Mouse (Mus musculus) sigmoid colon, adult 10 weeks (tissue): ENCODE data around the gene Gtpbp10. TPM values are rescaled to one million over a fixed set of nuclear protein-coding genes. Genes with fewer than 3 reads are reported as not detected.

Source experiments
- polyA plus RNA-seq: library from polyadenylated mRNA; stranded (reverse); fragments of 350-450 nt; fragmentation: Illumina TruSeq; extraction: RNeasy Lipid Tissue Mini Kit (QIAGEN cat#74804); gene quantifications from one replicate; pipeline ENCODE4 v1.2.3, GENCODE M21; 2014; ENCODE audit warnings: low read depth, low replicate concordance

Gene Gtpbp10
- polyA plus RNA-seq, result 46.4 TPM

DNA sequence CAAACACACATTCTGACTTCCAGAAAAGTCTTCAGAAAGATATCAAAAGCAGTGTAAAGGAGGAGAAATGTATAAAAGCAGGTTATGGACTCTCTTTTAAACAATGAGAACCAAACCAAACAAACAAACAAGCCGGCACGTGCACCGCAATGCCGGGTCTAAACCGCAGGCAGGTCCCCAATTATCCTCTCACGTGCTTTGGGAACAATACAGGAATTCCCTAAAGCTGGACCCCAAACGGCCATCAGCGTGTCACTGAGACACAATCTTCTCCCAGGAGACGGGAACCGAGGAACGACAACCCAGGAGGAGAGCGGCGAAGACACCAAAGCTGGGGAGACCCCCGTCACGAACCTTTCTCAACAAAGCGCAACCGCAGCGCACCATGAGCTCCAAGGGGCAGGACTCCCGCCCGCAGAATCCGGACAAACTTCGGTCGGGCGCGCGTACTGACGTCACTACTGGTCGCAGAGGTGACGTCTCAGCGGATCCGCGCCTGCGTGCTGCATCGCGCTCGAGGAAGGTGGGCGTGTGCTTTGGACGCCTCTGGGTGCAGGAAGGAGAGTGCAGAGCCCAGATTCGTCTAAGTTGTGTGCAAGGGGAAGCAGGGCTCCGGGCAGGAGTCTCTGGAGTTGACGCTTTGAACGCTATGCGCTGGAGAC lies at the start of gene Gtpbp10:
Gene Gtpbp10, minus strand, starts transcription at position 460 of the 662 bp plus-strand sequence.

DNA sequence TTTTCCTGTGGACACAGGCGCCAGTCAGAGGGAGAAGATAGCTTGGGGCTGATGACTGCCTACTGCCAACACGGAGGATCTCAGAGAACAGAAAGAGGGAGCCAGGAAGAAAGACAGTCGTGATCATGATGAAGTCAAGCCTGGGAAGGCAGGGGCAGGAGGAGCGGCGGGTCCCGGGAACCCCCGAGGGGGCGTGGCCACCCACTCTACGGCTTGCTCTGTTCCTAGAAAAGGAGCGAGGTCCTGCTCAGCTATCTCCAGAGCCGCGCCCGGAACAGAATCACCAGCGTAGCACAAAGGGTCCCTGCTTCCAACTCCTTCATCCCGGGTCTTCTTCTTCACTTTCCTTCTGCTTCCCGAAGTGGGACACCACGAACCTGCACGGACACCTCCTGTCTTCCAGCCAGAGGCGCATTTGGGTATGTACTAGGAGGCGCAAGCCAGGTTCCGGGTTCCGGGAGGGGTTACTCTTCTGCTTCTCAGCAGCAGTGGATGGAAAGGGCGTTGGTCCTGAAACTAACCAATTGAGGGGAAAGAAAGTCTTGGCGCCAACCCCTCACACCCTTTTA lies 14.5 kb upstream of the Gtpbp10 start, which contains the start of gene Gm8773:
Gene Gm8773, plus strand, starts transcription at position 51 of the 569 bp plus-strand sequence.

DNA sequence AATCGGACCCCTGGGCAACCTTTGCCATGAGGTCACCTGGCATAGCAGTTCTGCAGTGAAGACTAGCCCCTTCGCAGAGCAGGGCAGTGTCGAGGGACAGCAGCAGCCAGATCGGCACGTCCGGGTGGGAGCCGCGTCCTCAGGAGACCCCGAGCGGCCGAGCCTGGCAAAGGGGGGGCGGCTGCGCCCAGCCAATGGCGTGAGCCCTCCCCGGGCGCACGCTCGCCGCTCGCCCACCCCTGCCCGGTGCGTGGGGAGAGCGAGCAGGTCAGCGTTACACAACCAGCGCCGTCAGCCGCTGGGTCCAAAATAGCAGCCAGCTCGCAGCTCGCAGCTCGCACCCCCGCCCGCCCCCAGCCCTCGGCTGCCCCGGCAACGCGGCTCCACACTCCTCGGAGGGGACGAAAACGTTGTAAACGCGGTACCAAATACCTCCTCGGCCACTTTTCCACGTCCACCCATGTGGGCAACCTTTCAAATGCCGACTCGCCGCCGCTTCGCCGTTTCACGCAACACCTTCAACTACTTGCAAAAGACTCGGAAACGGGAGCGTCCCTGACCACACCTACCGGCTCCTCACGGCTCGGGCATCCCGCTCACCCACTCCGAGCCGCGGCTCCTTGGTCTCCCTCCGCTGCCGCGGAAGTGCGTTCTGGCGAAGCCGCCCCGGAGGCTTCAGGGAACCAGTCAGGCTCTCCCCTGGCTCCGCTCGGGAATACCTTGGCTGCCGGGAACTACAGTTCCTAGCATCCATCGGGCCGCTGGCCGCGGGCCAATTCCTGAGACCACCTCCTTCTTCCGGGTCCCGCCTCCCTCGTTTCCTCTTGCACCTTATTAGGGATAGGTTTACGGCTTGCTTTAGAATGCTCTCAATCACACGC lies 44.9 kb downstream of the Gtpbp10 start, which contains the start of gene Cldn12:
Gene Cldn12, minus strand, starts transcription at position 763 of the 881 bp plus-strand sequence.

Other genes with a start within 250 kb of the Gtpbp10 start
- 8.3 TPM for gene Cdk14, start 139.2 kb downstream of the Gtpbp10 start, polyA plus RNA-seq
- gene 1700015F17Rik, start 80.4 kb downstream of the Gtpbp10 start, polyA plus RNA-seq, result not detected
- gene Cldn12, start 44.6 kb downstream of the Gtpbp10 start, polyA plus RNA-seq, result 161 TPM
- 0.82 TPM for gene Gm8773, start 14.3 kb upstream of the Gtpbp10 start, polyA plus RNA-seq
- 6.4 TPM for gene Cfap69, start 104.7 kb upstream of the Gtpbp10 start, polyA plus RNA-seq
- 33.8 TPM for gene Steap2, start 135.0 kb upstream of the Gtpbp10 start, polyA plus RNA-seq
- 9.1 TPM for gene Steap1, start 189.8 kb upstream of the Gtpbp10 start, polyA plus RNA-seq